Mouse (Mus musculus) cortical plate, adult 2 months (tissue): ENCODE results near the gene Tmem86b. TPM values are rescaled to one million over a fixed set of nuclear protein-coding genes. Genes with fewer than 3 reads are reported as not detected.

Experiments
- H3K27ac ChIP-seq: fragments of 200-500 bp; 2 replicates; pipeline ENCODE4 v1.5.1; 2012; ENCODE audit warnings: low read length, control low read depth, inconsistent platforms; ENCODE audit not compliant: insufficient read depth
- H3K4me1 ChIP-seq: fragments of 200-500 bp; 2 replicates; pipeline ENCODE4 v1.6.1; 2011; ENCODE audit warnings: low read length; ENCODE audit not compliant: control insufficient read depth, insufficient read depth
- H3K4me3 ChIP-seq: fragments of 200-500 bp; 2 replicates; pipeline ENCODE4 v1.5.1; 2011; ENCODE audit warnings: mild to moderate bottlenecking, low read length, control low read depth; ENCODE audit not compliant: insufficient read depth
- CTCF ChIP-seq: fragments of 200-500 bp; IDR thresholded peaks from 2 replicates; pipeline ENCODE4 v1.5.1; 2011; ENCODE audit warnings: mild to moderate bottlenecking, control low read depth, low read length; ENCODE audit not compliant: insufficient read depth; ENCODE audit errors: extremely low read depth
- POLR2A ChIP-seq: fragments of 200-500 bp; IDR thresholded peaks from 2 replicates; pipeline ENCODE4 v1.6.1; 2011; ENCODE audit warnings: mild to moderate bottlenecking, low read length, control low read depth; ENCODE audit not compliant: insufficient read depth; ENCODE audit errors: extremely low read depth
- polyA plus RNA-seq: library from polyadenylated mRNA; depleted of rRNA; stranded (reverse); fragments of >200 nt; gene quantifications from 2 replicates; pipeline ENCODE4 v1.2.3, GENCODE M21; 2012

Gene Tmem86b
- polyA plus RNA-seq, 1 experiment = 31.5 TPM

GRCm38 (mm10) chr7:4652726-4653125 is 21.5 kb upstream of the Tmem86b start:
- H3K4me3 ChIP-seq = no peak overlapping the region
- H3K4me1 ChIP-seq = peaks cover 27% of the 10 kb centered on the region

GRCm38 (mm10) chr7:4651581-4651980 is 20.4 kb upstream of the Tmem86b start:
- H3K4me1 ChIP-seq = peaks cover 23% of the 10 kb centered on the region
- no peak overlapping the region for H3K4me3 ChIP-seq
- no peak overlapping the region for H3K27ac ChIP-seq
- TF ChIP-seq CTCF (no peak), POLR2A (no peak)

More at GRCm38 (mm10) chr7:4652726-4653125, 21.5 kb upstream of the Tmem86b start:
- H3K27ac ChIP-seq = 0 out of 2 replicates have a peak overlapping the region, but pooled peaks have one; percentile 1
- TF ChIP-seq CTCF (no peak), POLR2A (no peak)

GRCm38 (mm10) chr7:4647992-4648391 is 16.8 kb upstream of the Tmem86b start:
- Histone ChIP-seq H3K27ac (no peak overlapping the region), H3K4me1 (peaks cover 12% of the 10 kb centered on the region), H3K4me3 (no peak overlapping the region)
- TF ChIP-seq POLR2A (no peak), CTCF (no peak)

- TF ChIP-seq POLR2A = no peak
- TF ChIP-seq CTCF = no peak
Observed at GRCm38 (mm10) chr7:4647291-4647690, 16.1 kb upstream of the Tmem86b start.

GRCm38 (mm10) chr7:4646806-4647205 is 15.6 kb upstream of the Tmem86b start:
- TF ChIP-seq CTCF = no peak
- no peak for TF ChIP-seq POLR2A

More at GRCm38 (mm10) chr7:4647291-4647690, 16.1 kb upstream of the Tmem86b start:
- H3K4me1 ChIP-seq = peaks cover 8% of the 10 kb centered on the region
- H3K4me3 ChIP-seq = no peak overlapping the region
- H3K27ac ChIP-seq = no peak overlapping the region

GRCm38 (mm10) chr7:4643225-4643624 is 12.0 kb upstream of the Tmem86b start:
- Histone ChIP-seq H3K4me3 (no peak overlapping the region), H3K27ac (no peak overlapping the region), H3K4me1 (no peaks in the 10 kb centered on the region)
- TF ChIP-seq CTCF = no peak
- TF ChIP-seq POLR2A = no peak

More at GRCm38 (mm10) chr7:4646806-4647205, 15.6 kb upstream of the Tmem86b start:
- no peak overlapping the region for H3K27ac ChIP-seq
- H3K4me1 ChIP-seq = peaks cover 7% of the 10 kb centered on the region
- H3K4me3 ChIP-seq = no peak overlapping the region

- no peak for TF ChIP-seq CTCF
- TF ChIP-seq POLR2A = no peak
- Histone ChIP-seq H3K4me1 (no peaks in the 10 kb centered on the region), H3K4me3 (no peak overlapping the region), H3K27ac (no peak overlapping the region)
Observed at GRCm38 (mm10) chr7:4641956-4642355, 10.7 kb upstream of the Tmem86b start.

- Histone ChIP-seq H3K27ac (no peak overlapping the region), H3K4me3 (no peak overlapping the region), H3K4me1 (no peaks in the 10 kb centered on the region)
- no peak for TF ChIP-seq POLR2A
- no peak for TF ChIP-seq CTCF
Observed at GRCm38 (mm10) chr7:4641155-4641554, 9.9 kb upstream of the Tmem86b start.

- no peak for TF ChIP-seq CTCF
- TF ChIP-seq POLR2A = no peak
- Histone ChIP-seq H3K4me3 (no peak overlapping the region), H3K4me1 (no peaks in the 10 kb centered on the region), H3K27ac (no peak overlapping the region)
Observed at GRCm38 (mm10) chr7:4636179-4636578, 5.0 kb upstream of the Tmem86b start.

- TF ChIP-seq POLR2A = no peak
- TF ChIP-seq CTCF = no peak
- H3K4me1 ChIP-seq = no peaks in the 10 kb centered on the region
- H3K4me3 ChIP-seq = no peak overlapping the region
- H3K27ac ChIP-seq = no peak overlapping the region
Observed at GRCm38 (mm10) chr7:4630198-4630597, 1.0 kb downstream of the Tmem86b start.
